Mouse (Mus musculus) G1E (cell line): ENCODE data around the gene Egfr.

Experiments
- CTCF ChIP-seq: IDR thresholded peaks from 2 replicates; pipeline ENCODE4 v1.5.1; 2012; ENCODE audit warnings: low read depth, low read length, inconsistent platforms, mixed read lengths
- GATA1 ChIP-seq: IDR thresholded peaks from 2 replicates; pipeline ENCODE4 v1.6.1; 2012; ENCODE audit warnings: borderline replicate concordance, low read length, inconsistent platforms, mixed read lengths
- GATA2 ChIP-seq: IDR thresholded peaks from 2 replicates; pipeline ENCODE4 v1.6.1; 2012; ENCODE audit warnings: low read depth, low read length, inconsistent platforms, borderline replicate concordance
- POLR2AphosphoS5 ChIP-seq: IDR thresholded peaks from 2 replicates; pipeline ENCODE4 v1.6.1; 2012; ENCODE audit warnings: low read depth, low read length, inconsistent platforms; ENCODE audit not compliant: insufficient replicate concordance
- TAL1 ChIP-seq: conservative IDR thresholded peaks from 2 replicates; pipeline ENCODE4 v1.6.1; 2012; ENCODE audit warnings: low read depth, low read length, inconsistent platforms, mixed read lengths

- TF ChIP-seq GATA1 (no peak), CTCF (no peak), TAL1 (no peak), POLR2AphosphoS5 (no peak), GATA2 (no peak)
Observed at GRCm38 (mm10) chr11:16830531-16831227, 78.7 kb downstream of the Egfr start.
